In the genomic region with DNA sequence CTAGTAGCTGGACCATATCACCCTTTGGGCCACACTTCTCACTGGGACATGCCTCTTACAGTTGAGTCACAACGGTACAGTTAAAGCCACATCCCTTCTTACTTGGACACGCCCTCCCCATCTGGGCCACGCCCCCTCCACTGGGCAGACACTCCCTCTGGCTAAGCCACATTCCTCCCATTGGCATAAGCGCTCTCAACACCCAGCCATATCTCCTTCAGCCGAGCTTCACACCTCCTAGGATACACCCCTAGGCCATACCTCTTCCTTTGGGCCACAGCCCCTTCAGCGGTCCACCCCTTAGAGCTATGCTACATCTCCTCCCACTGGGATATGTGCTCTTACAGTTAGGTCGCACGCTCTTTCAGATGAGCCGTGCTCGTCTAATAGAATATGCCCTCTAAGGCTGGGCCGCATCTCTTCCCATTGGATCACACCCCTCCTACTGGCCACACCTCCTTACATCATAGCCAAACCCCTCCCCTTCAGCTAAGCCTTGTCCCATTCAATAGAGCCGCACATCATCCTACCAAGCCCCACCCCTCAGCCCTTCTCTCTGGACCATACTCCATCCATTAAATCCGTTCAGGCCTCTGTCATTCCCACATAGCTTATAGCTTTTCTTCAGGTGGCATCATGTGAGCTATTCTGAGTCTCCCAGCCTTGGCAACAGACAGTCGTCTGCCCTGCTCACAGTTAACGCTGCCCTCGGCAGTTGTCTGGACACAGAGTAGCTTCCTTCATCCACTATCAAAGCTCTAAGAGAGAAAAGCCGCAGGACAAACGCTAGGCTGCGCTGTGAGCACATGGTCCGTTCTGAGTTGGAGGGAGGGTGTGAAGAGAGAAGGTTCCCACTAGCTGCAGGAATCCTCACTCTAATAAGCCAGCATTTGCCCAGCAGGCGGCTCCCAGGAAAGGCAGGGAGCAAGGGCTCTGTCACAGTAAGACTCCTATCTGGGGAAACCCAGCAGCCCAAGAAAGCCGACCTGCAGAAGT, we compare ENCODE assay signal across 15 mouse cellular contexts.
DNase-seq lines count a peak whose midpoint lies in the region; ATAC-seq lines count a peak whose summit lies in the region.
"Had no signal": no experiment of that assay in that cellular context is flagged by ENCODE, and none has a peak within 500 bp of the region (broad histone marks: within the 10 kb centered on the region; RNA-seq: fewer than 3 reads in every experiment).

No protein-coding gene starts in this region.

- H3K4me1 ChIP-seq in heart, embryonic 11.5 days (ENCODE audit: control insufficient read depth, insufficient read depth, low read length) = no peaks in the 10 kb centered on the region
- peaks cover 22% of the 10 kb centered on the region for H3K4me1 ChIP-seq in limb, embryonic 11.5 days (ENCODE audit: control insufficient read depth, insufficient read depth, low read length)
- H3K4me1 ChIP-seq in limb, embryonic 10.5 days = peaks cover 47% of the 10 kb centered on the region
- H3K4me1 ChIP-seq in liver, embryonic 12.5 days = no peaks in the 10 kb centered on the region
- H3K4me1 ChIP-seq: liver, embryonic 15.5 days had no signal

- DNase-seq in heart, postnatal 10 days = no peak
- DNase-seq in limb, embryonic 11.5 days (ENCODE audit: low spot score) = no peak
- no peak for DNase-seq in limb, embryonic 10.5 days (ENCODE audit: low spot score)
- peak; percentile 96 for DNase-seq in R1 (ENCODE audit: low read depth, low spot score)
- no peak for DNase-seq in adrenal gland, postnatal 14 days
- no peak for DNase-seq in layer of hippocampus, postnatal 25 days (ENCODE audit: extremely low spot score in 1 of 2, low spot score in 1 of 2)
- DNase-seq: B cell, adult 2 months; cerebellum, adult 2 months; heart, adult 2 months; kidney, adult 11 months had no signal

- no peak overlapping the region for H3K4me3 ChIP-seq in heart, embryonic 11.5 days (ENCODE audit: low read depth, low read length)
- no peak overlapping the region for H3K4me3 ChIP-seq in limb, embryonic 11.5 days (ENCODE audit: low read depth, low read length)
- H3K4me3 ChIP-seq in limb, embryonic 10.5 days = no peak overlapping the region
- H3K4me3 ChIP-seq in liver, embryonic 12.5 days = no peak overlapping the region
- H3K4me3 ChIP-seq: embryonic facial prominence, embryonic 12.5 days; heart, adult 2 months; liver, embryonic 15.5 days had no signal

- H3K9me3 ChIP-seq in heart, embryonic 11.5 days (replicated peaks; ENCODE audit: control insufficient read depth, low read length) = peaks cover 4% of the 10 kb centered on the region; the same call in 1 of the 2 replicates
- peaks cover 4% of the 10 kb centered on the region; the same call in 1 of the 2 replicates for H3K9me3 ChIP-seq in limb, embryonic 11.5 days (ENCODE audit: control insufficient read depth, low read length)
- no peaks in the 10 kb centered on the region; the same call in 1 of the 2 replicates for H3K9me3 ChIP-seq in limb, embryonic 10.5 days (replicated peaks)
- H3K9me3 ChIP-seq in liver, embryonic 12.5 days (replicated peaks) = peaks cover 8% of the 10 kb centered on the region; the same call in 1 of the 2 replicates
- H3K9me3 ChIP-seq: embryonic facial prominence, embryonic 12.5 days; liver, embryonic 15.5 days had no signal

- no peaks in the 10 kb centered on the region for H3K27me3 ChIP-seq in heart, embryonic 11.5 days (ENCODE audit: control insufficient read depth, insufficient read depth, low read length)
- no peaks in the 10 kb centered on the region for H3K27me3 ChIP-seq in limb, embryonic 11.5 days (ENCODE audit: control insufficient read depth, insufficient read depth, low read length)
- no peaks in the 10 kb centered on the region for H3K27me3 ChIP-seq in limb, embryonic 10.5 days (ENCODE audit: low read depth, poor library complexity, severe bottlenecking)
- no peaks in the 10 kb centered on the region; the same call in 1 of the 2 replicates for H3K27me3 ChIP-seq in liver, embryonic 12.5 days (replicated peaks)
- H3K27me3 ChIP-seq: embryonic facial prominence, embryonic 12.5 days; liver, embryonic 15.5 days had no signal

- WGBS in heart, embryonic 11.5 days (ENCODE audit: insufficient replicate concordance) = 45% methylated on average over 22 of the region's 22 CpGs
- 62% methylated on average over 22 of the region's 22 CpGs for WGBS in limb, embryonic 11.5 days
- WGBS in limb, embryonic 10.5 days = 64% methylated on average over 22 of the region's 22 CpGs
- WGBS in liver, embryonic 12.5 days (ENCODE audit: insufficient replicate concordance) = 49% methylated on average over 22 of the region's 22 CpGs

- H3K9ac ChIP-seq in heart, embryonic 11.5 days (ENCODE audit: low read depth, low read length) = no peak overlapping the region
- no peak overlapping the region for H3K9ac ChIP-seq in limb, embryonic 11.5 days (ENCODE audit: low read length)
- no peak overlapping the region for H3K9ac ChIP-seq in liver, embryonic 12.5 days
- H3K9ac ChIP-seq: embryonic facial prominence, embryonic 12.5 days; liver, embryonic 15.5 days had no signal

- H3K36me3 ChIP-seq in heart, embryonic 11.5 days (ENCODE audit: control insufficient read depth, insufficient read depth, low read length) = no peaks in the 10 kb centered on the region
- no peaks in the 10 kb centered on the region; the same call in 1 of the 2 replicates for H3K36me3 ChIP-seq in limb, embryonic 11.5 days (ENCODE audit: control insufficient read depth, insufficient read depth, low read length)
- peaks cover 46% of the 10 kb centered on the region for H3K36me3 ChIP-seq in limb, embryonic 10.5 days
- no peaks in the 10 kb centered on the region for H3K36me3 ChIP-seq in liver, embryonic 12.5 days
- H3K36me3 ChIP-seq: liver, embryonic 15.5 days had no signal

- ATAC-seq in heart, embryonic 11.5 days (replicated peaks; ENCODE audit: insufficient number of reproducible peaks, low FRiP score, low TSS enrichment) = peak; percentile 35; the same call in 1 of the 2 replicates
- ATAC-seq in limb, embryonic 11.5 days (ENCODE audit: insufficient number of reproducible peaks, low FRiP score, low TSS enrichment, low read depth) = peak; percentile 45
- peak; percentile 18; the same call in 1 of the 2 replicates for ATAC-seq in liver, embryonic 12.5 days
- ATAC-seq: midbrain, embryonic 16.5 days had no signal

- no peak overlapping the region for H3K27ac ChIP-seq in heart, embryonic 11.5 days (ENCODE audit: low read depth, low read length)
- H3K27ac ChIP-seq in limb, embryonic 11.5 days (replicated peaks; ENCODE audit: low read depth, low read length) = no peak overlapping the region
- no peak overlapping the region for H3K27ac ChIP-seq in limb, embryonic 10.5 days
- H3K27ac ChIP-seq in liver, embryonic 12.5 days = no peak overlapping the region
- H3K27ac ChIP-seq: embryonic facial prominence, embryonic 12.5 days; heart, adult 2 months; liver, embryonic 15.5 days had no signal

- intact Hi-C loops in heart, postnatal 10 days (cut with DNase I) = no loop called here

- H3K4me2 ChIP-seq in heart, embryonic 11.5 days = no peak overlapping the region
- H3K4me2 ChIP-seq in limb, embryonic 11.5 days (ENCODE audit: low read depth, severe bottlenecking) = no peak overlapping the region
- H3K4me2 ChIP-seq in liver, embryonic 12.5 days = no peak overlapping the region
- H3K4me2 ChIP-seq: embryonic facial prominence, embryonic 12.5 days; liver, embryonic 15.5 days had no signal
